Mouse (Mus musculus): ENCODE data around the gene Ube4b.

Gene Ube4b

DNA sequence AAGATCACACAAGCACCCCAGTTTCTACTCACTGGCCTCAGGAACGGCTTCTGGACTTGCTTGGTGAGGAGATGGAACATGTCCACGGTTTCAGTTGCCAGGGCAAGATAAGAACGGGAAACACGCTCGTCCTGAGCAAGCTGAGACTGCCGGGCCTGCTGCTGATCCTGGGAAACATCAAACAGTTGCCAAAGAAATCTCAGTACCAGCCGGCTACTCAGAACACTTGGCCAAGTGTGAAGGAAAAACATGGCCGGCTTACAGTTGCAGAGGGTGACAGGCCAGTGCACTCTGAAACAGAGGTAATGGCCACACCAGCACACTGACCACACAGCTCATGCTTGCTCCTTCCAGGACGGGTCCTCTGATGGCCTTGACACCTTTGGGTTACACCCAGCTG, 89.2 kb downstream of the Ube4b start:
- DNase-seq (ENCODE audit: low spot score), result no peak

DNA sequence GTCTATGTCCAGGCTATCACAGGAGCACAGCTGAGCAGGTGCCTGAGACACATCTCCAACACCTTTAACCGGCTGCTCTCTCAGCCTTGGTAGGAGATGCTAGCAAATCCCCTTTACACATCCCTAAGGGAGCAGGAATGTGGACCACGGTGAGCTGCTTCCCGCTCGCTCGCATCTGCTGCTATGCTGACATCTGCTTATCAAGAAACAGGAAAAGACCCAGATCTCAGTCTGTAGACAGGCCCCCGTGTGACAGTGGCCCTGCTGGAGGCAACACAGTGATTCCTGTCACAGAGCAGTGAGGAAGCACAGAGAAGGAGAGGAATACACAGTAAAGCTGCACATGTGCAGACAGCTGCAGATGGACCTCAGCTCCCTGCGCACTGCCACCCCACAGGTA, 90.2 kb downstream of the Ube4b start:
- no peak for DNase-seq (ENCODE audit: low spot score)

DNA sequence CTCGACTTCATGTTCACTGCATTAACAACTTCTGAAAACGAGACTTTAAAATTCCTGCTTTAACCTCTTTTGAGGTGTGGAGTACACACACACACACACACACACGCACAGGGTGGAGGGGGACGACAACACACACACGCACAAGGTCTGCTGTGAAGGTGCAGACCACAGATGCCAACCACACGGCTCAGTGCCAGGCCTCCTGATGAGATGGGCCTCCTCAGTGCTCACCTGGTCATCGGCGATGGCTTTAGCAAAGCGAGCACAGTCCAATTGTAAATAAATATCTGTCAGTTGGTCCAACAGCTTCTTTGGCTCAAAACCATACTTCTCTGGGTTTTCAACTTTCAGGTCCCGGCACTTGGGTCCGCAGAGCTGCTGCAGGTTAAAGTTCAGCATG, 91.7 kb downstream of the Ube4b start:
- DNase-seq (ENCODE audit: low spot score), result no peak

DNA sequence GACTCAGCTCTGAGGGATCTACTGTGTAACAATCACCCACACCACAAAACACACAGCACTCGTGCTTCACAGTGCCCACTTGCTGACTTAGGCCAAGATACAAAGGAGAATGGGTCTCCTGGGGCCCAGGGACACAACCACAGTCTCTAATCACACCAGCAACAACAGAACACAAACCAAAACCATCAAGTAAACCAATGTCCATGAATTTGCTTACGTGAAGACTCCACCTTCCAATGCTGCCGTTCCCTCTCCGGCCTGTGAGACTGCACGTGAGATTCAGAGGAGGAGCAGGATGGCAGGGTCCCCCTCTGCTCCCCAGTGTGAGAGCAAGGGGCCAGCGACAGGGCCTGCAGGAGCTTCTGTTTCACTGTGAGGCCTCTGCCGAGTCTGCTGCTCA, 93.8 kb downstream of the Ube4b start:
- no peak for DNase-seq (ENCODE audit: low spot score)

DNA sequence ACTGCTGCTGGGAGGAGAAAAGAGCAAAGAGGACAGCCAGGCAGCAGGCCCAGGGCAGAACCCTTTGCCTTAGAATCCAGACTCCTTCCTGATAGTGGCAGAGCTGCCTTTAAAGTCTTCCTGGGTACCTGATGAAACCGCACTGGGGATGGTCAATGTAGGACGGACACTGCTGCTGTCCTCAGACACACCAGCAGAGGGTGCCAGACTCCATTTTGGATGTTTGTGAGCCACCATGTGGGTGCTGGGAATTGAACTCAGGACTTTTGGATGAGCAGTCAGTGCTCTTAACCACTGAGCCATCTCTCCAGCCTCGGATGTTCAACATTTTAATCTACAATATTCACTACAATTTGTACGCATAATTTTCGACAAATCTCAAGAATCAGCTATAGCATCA, 96.1 kb downstream of the Ube4b start:
- no peak for DNase-seq (ENCODE audit: low spot score)

DNA sequence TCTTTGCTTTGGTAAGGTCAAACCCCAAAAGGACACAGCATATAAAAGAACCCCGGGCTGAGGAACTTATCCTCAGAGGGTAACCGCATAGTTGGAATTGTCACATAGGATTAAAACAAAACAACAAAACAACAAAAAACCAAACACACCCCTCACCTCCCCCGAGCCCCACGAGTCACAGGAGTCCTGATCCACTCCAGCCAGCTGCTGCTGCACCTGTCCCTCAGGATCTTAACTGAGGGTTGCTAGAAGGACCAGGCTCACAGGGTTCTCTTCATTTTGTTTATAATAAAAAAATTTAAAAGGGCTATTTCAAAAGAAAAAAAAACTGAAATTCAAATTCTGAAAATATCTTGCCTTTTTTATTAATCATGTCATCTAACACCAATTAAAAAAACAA, 97.8 kb downstream of the Ube4b start:
- DNase-seq (ENCODE audit: low spot score), result no peak

DNA sequence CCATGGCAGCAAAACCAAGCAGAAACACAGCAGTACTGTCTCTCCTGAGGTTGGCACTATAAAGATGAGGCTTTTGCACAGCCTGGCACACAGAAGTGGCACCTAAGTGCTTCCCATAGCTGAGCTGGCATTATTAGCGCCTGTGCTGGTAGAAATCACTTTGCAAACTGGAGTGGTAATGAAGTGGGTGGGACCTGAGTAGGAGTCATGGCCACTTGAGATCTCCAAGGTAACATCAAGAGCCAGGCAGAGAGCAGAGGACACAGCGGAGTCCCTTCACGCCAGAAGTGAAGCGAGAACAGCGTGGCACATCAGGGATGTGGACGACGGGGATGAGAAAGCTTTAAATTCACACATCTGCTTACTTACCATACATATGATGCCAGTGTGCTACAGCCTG, 99.3 kb downstream of the Ube4b start:
- DNase-seq (ENCODE audit: low spot score), result no peak

DNA sequence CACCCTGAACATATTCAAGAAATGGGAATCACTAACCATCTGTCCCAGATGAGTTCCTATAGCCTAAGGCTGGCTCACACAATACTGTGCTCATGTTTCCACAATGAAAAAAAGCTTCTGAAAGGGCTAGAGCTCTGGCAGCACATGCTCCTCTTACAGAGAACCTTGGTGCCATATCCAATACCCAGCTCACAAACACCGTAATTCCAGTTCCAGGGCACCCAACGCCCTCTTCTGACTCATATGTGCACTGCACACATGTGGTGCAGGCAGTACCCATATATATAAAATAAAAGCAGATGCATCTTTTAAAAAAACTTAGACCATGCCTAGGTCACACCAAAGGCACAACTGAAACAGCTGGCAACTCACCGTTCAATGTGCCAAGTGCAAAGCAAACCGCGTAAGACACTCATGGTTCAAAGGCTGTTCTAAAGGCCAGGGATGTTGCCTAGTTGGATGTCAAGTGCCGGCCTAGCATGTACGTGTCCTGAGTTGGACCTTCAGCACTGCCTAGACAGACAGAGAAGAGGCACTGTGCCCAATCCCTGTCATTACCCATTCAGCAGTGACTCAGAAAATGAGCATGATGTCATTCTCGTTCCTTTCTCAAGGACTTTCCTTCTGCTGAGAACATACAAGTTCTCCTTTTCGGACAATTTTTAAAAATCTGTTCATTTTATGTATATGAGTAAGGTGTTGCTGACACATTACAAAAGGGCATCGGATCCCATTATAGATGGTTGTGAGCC, 101.0 kb downstream of the Ube4b start:
- DNase-seq (ENCODE audit: low spot score), result no peak

DNA sequence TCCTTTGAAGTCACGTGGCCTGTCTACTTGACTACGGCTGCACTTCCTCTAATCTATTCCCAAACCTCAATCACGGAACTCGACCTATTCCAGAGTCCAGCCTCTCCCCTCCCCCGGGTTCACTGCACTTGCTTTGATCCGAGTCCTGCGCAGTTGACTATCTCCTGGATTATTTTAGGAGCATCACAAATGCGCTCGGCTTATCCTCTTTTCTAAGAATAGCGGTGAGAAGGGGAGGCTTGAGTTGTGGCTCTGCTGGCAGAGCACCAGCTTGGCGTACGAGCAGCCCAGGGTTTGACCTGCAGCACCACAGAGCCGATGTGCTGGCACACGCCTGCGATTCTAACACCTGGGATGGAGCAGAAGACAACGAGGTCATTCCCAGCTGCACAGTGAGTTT, 102.8 kb downstream of the Ube4b start:
- DNase-seq (ENCODE audit: low spot score), result no peak

DNA sequence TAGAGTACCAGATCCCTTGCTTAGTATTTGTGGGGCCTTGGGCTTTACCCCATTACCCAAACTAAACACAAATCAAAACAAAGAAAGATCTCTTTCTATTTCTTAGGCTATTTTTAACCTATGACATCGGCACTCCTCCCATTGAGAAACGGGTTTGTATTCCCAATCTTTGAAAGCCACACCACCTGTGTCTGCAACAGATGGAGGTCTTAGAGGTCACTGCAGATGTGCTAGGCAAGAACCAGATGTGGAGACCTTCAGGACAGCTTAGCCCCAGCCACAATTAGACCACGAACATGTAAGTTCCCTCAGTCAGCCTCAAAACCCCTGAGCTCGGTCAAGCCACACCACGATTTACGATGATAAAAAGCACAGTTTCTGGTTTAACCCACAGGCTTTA, 103.8 kb downstream of the Ube4b start:
- no peak for DNase-seq (ENCODE audit: low spot score)

DNA sequence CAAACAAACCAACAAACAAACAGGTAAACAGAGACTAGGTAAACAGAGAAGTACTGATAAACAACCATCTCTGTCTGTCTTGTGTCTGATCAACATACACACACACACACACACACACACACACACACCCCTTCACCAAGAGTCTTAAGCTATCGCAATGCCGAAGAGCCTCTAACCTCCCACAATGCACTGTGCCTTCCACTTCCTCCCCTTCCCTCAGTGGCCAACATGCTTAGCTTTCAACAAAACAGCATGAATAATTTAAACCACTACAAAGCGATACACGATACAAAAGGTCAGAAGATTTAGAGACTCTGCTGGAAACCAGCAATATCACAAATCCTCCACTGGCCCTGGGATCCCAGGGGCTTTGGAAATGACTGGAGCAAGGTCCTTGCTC, 104.3 kb downstream of the Ube4b start:
- no peak for DNase-seq (ENCODE audit: low spot score)

DNA sequence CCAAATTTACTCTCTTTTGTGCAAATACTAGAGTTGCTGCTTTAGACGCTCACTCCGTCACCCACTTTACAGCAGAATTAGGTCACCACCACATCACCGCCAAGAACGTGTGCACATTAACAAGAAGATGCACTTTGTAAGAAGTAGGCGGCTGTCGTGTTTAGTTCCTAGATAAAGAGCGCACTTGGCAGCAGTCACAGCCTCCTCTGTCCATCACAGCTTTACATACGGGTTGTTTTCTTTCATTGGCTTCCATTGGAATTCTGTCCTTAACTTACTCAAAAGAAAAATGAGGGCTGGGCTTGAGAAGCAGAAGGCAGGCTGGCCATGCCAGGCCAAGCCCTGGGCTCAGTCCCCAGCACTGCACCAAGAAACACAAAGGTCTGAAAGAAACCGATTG, 107.5 kb downstream of the Ube4b start:
- DNase-seq (ENCODE audit: low spot score), result no peak

DNA sequence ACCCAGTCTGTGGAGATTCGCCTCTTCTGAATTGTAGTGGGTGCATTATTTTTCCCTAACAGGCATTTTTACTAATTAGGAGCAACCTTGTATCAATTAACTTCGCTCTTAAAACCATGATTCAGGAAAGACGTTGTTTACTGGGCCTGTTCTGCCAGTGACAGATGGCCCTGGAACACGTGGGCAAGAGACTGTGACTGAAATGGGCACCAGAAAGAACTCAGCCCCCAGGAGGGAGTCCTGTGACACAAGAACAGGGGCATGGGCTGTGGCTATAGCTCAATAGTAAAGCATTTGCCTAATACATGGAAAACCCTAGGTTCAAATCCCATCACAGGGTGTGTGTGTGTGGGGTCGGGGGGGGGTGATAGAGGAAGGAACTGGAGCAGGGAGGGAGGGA, 109.2 kb downstream of the Ube4b start:
- no peak for DNase-seq (ENCODE audit: low spot score)

DNA sequence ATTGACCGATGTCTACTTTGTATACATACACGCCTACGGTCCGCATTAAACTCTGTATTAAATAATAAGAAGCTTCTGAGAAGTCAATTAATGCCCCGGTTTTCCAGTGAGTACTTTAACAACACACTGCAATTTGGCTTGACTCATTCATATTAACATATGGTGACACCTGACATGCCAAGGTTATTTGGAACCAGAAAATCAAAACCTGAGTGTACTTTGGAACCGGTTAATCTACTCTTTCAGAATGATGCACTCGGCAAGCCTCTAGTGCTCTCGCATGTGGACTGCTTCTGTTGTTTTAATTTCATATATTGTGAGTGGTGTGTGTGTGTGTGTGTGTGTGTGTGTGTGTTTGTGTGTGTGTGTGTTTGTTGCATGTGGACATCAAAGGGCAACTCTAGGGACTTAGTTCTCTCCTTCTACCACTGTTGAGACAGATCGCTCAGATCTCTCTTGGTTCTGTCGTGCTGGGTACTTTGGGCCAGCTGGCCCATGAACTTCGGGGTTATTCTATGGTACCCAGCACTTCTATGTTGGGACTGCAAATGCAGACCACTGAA, 112.2 kb downstream of the Ube4b start:
- DNase-seq (ENCODE audit: low spot score), result no peak

DNA sequence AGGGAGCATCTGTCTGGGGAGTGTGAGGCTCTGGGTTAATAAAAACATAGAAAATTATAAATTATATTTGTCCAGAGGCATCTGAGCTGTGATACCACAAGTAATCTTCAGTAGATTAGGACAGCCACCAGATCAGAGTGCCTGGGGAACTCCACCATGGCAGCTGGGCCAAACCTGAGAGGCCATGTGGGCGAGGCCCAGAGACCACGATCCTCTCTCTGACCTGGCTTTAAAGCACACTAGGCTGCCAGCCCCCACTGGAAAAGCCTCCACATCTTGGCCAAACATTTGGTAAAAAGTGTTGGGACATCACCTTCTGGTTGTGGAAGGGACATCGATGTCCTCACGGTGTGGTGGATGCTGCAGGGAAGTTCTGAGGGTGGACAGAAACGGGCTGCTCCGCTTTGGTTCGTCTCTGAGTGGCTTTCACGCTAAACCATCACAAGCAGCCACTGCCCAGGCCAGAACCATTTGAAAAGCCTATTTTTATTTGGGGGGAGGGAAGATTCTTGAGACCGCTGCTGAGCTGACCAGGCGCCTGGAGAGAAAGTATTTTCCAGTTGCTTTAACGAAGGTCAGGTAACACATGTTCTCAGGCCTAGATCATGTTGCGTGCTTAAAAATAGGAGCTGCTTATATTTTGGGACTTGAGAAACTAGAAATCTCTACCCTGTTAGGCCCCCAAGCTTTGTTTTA, 112.8 kb downstream of the Ube4b start:
- DNase-seq (ENCODE audit: low spot score), result no peak

DNA sequence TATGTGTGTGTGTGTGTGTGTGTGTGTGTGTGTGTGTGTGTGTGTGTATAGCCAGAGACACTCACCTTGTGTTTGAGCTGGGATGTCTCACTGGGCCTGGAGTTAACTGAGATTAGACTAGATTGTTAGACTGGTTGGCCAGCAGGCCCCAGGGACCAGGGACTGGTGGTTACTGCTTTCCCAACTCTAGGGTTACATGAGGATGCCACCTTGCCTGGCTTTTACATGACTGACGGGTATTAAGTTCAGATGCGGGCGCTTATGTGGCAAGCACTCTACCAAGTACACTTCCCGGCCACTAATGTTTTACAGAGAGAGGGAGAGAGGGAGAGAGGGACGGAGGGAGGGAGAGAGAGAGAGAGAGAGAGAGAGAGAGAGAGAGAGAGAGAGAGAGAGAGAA, 114.6 kb downstream of the Ube4b start:
- no peak for DNase-seq (ENCODE audit: low spot score)

DNA sequence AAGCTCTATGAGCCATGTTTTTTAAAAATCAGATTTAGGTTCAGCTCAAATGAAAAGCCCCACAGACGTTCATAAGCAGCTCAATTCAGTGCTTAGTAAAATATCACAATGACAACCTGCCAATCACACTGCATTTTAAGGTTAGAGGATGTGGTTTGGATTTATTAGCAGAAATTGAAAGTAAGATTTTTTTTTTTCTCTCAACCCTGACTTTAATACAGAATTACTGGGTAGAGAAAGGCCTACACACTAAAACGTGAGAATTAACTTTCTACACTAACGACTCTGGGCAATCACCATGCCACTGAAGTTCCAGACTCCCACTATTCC, 118.1 kb downstream of the Ube4b start:
- no peak for DNase-seq (ENCODE audit: low spot score)

DNA sequence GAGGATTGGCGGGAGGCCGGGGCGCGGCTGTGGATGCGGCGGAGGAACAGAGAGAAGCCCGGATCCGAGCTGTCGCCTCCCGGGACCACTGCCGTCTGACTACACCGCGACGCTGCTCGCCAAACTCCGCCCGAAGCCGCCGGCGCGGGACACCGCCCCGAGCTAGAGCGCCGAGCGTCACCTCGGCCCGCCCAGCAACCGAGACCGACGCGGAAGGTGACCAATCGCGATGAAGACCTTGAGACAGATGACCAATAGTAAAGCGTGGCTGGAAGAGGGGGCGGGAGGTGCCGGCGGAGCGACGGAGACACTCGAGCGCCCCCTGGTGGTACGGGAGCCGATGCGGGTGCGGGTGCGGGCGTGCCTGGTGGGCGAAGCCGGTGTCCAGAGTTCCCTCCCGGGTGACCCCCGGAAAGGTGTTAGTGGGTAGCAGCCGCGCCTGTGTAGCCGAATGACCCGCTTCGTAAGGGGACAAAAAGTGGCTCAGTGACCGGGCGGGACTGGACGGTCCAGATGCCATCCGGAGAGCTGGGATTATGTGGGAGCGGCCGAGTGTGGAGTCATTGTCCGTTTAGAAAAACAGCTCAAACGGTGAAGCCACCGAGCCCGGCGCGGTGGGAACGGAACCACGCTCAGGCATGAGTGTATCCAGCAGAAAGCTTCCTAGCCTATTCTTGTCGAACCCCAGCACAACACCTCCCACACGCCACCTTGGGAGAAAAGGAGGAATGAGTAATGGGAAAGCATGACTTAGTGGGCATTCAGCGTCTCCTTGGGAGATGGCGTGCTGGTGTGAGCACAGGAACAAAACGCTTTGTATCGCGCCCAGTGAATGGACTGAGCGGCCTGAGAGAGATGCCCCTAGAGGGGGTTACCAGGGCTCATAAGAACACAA, 118.7 kb downstream of the Ube4b start, which contains the start of gene Kif1b:
Kif1b (minus strand) TSS at position 98 of the 895 bp plus-strand sequence.
- DNase-seq (ENCODE audit: low spot score), result peak; percentile 100

DNA sequence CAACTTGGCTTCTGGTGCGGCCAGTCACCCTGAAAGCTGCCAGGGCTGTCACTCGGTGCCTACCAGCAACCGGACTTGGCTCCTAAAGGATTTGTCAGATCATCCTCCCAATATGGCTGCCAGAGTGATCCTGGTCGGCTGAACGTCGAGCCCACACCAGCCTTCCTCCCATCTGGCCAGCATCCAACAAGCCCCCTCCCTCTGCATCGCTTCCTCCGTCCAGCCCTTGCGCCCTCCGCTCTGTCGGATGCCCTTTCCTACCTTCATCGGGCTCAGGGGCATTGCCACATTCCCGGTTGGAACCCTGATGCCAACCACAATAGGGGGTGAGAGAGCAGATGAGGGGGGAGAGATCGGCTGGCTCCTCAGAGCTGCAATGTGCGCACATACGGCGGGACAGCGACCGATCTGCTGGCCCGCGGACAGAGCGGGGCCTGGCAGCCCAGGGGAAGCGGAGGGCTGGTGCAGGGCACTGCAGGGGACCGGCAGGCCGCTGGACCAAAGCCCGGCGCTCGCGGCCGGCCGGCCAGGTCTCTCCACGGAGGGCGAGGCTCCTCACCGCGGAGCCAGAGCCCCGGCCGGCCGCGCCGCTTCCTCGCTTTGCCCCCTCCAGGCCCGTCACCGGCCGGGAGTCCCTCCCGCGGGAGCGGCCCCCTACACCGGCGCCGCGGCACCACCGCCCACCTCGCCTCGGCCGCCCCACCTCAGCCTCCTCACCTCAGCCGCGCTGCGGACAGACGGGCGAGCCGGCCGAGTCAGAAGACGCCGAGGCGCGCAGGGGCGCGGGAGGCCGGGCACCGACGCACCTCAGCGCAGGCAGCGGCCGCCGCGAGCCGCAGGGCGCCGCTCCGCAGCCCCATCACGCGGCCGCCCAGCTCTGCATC, 119.6 kb downstream of the Ube4b start:
- peak; percentile 54 for DNase-seq (ENCODE audit: low spot score)

DNA sequence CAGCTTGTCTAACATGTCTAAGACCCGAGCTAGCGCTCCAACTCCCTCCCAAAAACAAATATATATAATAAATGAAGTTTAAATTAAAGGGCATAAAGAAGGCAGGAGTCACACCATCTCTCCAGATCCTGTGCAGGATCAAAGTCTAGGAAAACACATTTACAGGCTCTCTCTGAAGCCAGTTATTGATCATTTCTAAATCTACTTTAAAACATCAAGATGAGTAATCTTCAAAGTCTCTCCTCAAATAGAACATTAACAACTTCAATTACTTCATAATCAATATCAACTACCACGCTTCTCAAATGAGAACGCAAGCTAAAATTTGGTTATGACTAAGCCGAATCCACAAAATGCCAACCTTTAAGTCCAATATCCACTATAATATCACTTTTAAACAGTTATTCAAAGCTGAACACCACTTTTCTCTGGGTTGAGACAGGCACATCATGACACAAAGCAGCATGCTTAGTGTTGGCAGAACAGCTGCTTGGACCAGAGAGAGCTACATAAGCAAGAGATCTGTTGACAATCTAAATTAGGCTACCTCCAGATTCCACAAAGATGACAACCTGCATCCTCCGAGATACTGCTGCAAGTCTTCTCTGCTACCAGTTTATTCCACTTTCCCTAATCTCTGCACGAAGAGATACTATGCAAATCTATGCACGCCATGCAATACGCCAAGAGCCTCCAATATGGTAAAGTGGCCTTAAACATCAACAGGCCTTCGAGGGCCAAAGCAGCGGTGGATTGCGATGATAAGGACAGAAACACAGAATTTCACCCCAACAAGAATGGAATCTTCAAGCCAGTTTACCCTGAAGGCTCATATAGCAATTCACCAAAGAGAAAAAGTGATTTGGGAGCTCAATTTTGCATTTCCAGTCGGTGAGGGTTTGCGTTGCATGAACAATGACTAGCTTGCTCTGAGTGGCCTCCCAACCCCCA, 120.5 kb downstream of the Ube4b start:
- DNase-seq (ENCODE audit: low spot score), result no peak
